Mouse (Mus musculus): ENCODE results near the gene Tbata.

Tbata gene

DNA sequence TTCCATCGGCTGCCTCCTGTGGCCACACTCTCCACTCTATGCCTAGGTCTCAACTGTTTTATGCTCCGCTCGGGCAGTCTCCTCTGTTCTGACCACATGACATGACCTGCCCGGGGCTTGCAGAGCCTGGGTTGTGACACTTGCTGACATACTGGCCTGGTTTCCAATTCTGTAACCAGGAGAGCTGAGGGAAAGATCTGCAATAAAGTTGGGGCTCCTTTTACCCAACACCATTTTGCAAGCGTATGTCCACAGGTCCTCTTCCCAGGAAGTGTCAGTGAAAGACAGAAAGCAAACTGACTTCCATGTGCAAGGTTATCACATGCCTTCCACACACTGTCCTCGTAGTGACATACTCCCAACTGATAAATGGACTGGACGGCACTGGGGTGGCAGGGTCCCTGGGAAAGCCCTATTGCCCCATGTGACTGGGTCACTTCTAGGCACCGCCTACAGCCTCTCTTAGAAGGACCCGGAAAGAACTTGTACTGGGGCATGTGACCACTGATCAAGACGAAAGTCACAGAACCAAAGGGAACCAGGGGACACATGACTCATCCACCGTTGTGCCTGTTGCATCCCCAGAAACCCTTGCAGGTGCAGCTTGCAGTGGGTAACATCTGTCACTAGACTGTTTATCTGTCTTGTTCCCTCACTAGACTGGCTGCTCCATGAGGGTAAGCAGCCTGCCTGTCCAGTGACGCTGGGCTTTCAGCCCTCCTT lies 30.0 kb downstream of the Tbata start:
- in situ Hi-C loops (cut with MboI; ENCODE audit: low sequenced_read_pairs): no loop called here

DNA sequence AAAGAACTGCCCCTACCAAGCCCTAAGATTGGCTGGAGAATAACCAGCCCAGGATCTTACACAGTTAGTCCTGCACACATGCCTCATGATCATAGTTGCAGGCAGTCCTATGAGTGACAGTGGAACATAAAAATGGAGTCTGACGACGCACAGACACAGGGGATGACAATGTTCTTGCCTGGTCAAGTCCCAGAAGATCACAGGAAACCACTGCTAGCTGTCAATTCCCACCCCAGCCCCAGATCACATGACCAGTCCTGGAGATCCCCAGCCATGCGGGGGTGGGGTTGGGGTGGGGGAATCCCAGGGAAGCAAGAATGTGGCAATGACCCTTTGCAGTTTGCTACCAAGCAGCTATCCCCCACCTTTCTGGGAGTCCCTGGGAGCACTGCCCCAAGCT lies 32.2 kb downstream of the Tbata start:
- in situ Hi-C loops (cut with MboI; ENCODE audit: low sequenced_read_pairs): no loop called here

DNA sequence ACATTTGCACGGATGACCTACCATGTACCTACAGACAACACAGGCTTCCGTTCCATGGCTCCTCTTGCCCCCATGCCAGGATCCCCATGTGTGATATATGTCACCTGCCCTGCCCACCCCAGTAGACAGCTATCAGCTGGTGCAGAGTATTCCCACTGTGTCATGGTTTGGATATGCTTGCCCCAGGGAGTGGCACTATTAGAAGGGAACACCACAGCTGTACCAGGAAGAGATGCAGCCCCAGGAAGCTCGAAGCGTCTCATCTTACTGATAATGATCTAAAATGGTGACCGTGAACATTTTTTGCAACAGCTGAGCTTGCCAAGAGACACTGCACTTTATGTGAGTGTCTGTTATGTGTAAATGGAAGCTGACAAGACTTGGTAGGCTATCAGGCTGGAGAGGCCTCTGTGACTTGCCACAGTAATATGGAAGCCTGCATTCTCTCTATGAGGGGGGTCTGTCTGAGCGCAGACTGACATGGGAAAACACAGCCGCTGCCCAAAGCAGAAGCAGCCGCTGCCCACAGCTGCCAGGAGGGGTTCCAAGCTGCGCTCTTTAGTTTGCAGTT lies 36.4 kb downstream of the Tbata start:
- in situ Hi-C loops (cut with MboI; ENCODE audit: low sequenced_read_pairs): no loop called here

GRCm38 (mm10) chr10:61211105-61211504 lies 39.4 kb downstream of the Tbata start:
- in situ Hi-C loops (cut with MboI; ENCODE audit: low sequenced_read_pairs): no loop called here

GRCm38 (mm10) chr10:61211743-61212142 lies 40.0 kb downstream of the Tbata start:
- in situ Hi-C loops (cut with MboI; ENCODE audit: low sequenced_read_pairs): no loop called here

DNA sequence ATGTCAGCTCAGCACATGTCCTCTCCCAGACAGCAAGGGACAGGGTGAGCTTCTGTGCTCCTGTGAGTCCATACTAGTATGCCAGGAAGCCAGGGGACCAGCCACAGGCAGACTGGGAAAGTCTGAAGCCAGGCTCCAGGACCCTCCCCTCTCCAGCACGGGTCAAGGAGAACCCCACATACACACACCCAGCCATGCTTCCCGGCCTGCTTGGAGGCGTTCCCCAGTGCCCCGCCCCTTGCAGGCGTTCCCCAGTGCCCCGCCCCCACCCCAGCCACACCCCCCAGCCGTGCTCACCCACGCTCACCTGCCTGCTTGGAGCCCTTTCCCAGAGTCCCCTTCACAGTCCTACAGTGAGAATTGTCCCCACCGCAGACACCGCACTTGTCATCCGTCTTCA lies 41.1 kb downstream of the Tbata start:
- in situ Hi-C loops (cut with MboI; ENCODE audit: low sequenced_read_pairs): no loop called here

DNA sequence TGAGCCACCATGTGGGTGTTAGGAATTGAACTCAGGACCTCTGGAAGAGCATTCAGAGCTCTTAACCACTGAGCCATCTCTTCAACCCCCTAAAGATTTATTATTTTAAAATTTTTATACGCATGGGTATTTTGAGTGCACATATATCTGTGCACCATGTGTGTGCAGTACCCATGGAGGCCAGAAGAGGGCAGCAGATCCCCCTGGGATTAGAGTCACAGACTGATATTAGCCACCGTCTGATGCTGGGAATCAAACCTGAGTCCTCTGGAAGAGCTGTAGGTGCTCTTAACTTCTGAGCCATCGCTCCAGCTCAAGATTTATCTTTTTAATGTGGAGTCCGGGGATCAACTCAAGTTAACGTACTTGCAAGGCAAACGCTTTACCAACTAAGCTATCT lies 43.9 kb downstream of the Tbata start:
- in situ Hi-C loops (cut with MboI; ENCODE audit: low sequenced_read_pairs): no loop called here

DNA sequence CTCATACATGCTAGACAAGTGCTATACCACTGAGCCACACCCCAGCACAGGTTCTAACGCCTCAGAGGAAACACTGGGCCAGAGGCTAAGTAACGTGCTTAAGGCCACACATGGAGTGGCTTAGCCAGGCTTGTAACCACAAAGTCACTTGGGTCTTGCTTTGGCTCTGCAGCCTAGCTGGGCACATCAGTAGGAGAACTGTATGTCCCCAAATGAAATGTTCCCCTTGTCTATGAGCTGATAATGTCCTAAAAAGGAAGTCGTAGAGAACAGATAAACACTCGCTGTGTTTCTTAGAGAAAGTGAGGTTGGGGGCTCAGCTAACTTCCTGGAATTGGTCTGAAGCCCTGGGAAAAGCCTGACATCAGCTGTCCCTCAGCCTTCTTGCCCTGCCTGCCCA lies 44.4 kb downstream of the Tbata start:
- in situ Hi-C loops (cut with MboI; ENCODE audit: low sequenced_read_pairs): no loop called here

- in situ Hi-C loops (cut with MboI; ENCODE audit: low sequenced_read_pairs): no loop called here
These were observed 47.6 kb downstream of the Tbata start for GRCm38 (mm10) chr10:61219318-61219717.

- in situ Hi-C loops (cut with MboI; ENCODE audit: low sequenced_read_pairs): no loop called here
These were observed 53.9 kb downstream of the Tbata start for GRCm38 (mm10) chr10:61225694-61226093.

DNA sequence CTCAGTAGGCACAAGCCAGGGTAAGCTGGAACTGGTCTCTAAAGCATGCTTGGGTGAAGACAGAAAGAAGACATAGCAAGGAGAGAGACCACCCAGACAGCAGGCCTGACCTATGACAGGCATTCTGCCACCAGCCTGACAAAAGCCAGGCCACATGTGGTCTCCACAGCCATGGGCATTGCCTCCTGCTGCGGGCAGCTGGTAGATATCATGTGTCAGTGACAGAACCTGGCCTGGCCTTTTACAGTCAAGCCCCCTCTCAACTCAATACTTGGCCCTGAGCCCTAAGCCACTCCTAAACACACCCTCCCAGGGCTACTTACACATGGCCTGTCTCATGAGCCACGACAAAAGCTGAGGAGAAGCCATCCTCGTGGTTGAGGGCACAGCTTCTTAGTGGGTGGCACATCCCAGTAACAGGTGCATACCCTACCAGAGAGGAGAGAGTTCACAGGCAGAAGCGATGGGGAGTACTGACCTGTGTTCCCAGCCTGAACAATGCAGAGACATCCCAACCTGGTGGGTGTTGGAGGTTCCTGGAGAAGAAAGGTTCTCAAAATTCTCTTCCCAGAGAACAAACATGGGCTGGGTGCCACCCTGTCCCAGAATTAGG lies 55.1 kb downstream of the Tbata start:
- in situ Hi-C loops (cut with MboI; ENCODE audit: low sequenced_read_pairs): no loop called here

DNA sequence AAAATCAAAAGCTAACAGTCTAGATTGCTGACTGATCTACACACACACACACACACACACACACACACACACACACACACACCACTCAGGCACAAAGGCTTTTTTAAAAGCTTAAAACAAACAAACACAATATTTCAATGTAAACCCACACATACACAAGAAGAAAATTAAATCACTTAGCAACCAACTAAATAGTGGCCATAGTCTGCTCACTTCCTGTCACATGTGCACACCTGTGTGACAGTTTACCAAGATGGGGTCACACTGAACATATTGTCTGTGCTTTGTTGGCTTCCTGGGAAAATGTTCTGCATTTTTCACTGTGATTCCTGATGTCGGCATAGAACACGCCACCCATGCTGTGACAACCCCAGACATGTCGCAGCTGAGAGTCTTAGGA lies 60.0 kb downstream of the Tbata start:
- in situ Hi-C loops (cut with MboI; ENCODE audit: low sequenced_read_pairs): no loop called here

DNA sequence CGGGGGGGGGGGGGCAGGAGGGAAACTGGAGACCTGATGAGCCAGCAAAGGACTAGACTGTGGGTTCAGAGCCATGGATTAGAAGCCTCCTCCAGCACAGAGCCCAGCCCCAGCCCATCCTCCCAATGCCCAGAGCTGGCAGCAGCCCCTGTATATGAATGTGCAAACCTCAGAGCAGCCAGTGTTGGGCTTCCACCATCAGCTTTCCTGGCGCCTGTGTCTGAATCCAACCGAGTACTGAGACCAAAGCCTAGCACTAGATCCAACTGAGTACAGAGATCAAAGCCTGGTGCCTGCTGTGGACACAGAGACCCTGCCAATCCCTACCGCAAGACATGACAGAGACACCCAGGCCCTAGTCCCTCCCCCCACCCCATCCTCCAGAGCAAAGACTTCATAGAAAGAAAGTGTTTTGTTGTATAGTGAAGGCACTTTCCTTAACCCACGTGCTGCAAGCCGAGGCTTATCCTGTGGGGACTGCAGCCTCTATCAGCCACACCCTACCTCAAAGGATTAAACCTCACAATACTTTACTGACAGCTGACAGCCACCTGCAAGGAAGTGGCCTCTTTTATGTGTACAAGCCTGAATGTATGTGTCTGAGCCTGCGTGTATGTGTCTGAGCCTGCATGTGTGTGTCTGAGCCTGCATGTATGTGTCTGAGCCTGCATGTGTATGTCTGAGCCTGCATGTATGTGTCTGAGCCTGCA lies 61.3 kb downstream of the Tbata start:
- in situ Hi-C loops (cut with MboI; ENCODE audit: low sequenced_read_pairs): no loop called here

DNA sequence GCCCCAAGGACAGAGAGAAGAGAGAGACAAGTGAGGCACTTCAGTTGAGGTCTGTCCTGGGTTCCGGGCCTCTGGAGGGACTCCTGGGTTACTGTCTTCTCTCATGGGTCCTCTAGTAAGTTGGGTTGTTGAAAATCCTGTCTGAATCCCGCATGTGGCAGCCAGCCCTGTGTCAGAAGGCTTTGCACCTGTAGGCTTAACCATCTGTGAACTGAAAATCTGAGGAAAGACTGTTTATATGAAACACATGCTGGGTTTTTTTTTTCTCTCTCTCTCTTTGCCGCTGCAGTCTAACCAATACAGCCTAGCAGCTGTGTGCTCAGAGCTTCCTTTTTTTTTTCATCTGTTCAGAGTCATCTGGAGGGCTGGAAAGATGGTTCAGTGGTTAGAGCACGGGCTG lies 62.6 kb downstream of the Tbata start:
- in situ Hi-C loops (cut with MboI; ENCODE audit: low sequenced_read_pairs): no loop called here

- in situ Hi-C loops (cut with MboI; ENCODE audit: low sequenced_read_pairs): no loop called here
These were observed 64.0 kb downstream of the Tbata start for GRCm38 (mm10) chr10:61235677-61236267.

DNA sequence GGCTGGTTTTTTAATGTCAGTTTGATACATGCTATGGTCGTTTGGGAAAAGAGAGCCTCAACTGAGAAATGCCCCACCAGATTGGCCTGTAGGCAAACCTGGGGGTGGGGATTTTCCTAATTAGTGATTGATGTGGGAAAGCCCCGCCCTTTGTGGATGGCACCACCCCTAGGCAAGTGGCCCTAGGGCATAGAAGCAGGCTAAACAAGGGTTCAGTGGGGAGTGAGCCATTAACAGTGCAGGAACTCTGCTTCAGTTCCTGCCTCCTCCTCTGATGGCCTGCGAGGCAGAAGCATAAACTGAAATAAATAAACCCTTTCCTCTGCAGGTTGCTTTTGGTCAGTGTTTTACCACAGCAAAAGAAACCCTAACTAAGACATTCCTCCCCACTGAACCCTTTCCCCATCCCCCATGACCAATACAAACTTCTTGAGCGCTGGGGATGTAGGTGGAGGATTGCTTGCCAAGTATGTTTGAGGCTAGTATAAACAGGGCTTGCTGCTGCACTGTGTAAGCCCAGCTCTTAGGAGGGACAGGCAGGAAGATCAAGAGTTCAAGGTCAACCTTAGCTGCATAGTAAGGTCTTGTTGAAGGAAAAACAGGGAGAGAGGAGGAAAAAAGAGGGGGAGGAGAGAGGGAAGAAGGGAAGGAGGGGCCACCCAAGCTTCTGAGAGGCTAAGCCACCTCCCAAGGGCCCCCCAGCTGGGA lies 65.1 kb downstream of the Tbata start:
- in situ Hi-C loops (cut with MboI; ENCODE audit: low sequenced_read_pairs): no loop called here

DNA sequence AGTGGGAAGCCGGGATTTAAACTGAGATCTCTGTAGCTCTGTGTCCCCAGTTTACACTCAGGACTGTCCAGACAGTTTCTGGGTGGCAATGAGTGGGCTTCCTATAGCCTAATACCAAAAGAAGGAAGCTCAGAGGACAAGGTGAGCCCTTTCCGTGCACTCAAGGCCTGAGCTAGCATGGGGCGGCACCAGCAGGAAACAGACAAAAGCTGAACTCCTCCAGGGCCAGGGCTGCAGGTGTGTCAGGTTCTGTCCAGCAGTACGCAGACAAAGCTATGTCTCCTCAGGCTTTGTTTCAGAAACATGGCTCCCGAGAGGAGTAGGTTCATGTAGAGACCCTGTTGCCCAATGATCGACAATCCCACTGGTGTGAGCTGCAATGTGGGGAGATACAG lies 65.6 kb downstream of the Tbata start:
- in situ Hi-C loops (cut with MboI; ENCODE audit: low sequenced_read_pairs): no loop called here

Measured in CH12F3 (cell line).